Mouse (Mus musculus): Measurements from ENCODE around the gene C3.

Gene C3

DNA sequence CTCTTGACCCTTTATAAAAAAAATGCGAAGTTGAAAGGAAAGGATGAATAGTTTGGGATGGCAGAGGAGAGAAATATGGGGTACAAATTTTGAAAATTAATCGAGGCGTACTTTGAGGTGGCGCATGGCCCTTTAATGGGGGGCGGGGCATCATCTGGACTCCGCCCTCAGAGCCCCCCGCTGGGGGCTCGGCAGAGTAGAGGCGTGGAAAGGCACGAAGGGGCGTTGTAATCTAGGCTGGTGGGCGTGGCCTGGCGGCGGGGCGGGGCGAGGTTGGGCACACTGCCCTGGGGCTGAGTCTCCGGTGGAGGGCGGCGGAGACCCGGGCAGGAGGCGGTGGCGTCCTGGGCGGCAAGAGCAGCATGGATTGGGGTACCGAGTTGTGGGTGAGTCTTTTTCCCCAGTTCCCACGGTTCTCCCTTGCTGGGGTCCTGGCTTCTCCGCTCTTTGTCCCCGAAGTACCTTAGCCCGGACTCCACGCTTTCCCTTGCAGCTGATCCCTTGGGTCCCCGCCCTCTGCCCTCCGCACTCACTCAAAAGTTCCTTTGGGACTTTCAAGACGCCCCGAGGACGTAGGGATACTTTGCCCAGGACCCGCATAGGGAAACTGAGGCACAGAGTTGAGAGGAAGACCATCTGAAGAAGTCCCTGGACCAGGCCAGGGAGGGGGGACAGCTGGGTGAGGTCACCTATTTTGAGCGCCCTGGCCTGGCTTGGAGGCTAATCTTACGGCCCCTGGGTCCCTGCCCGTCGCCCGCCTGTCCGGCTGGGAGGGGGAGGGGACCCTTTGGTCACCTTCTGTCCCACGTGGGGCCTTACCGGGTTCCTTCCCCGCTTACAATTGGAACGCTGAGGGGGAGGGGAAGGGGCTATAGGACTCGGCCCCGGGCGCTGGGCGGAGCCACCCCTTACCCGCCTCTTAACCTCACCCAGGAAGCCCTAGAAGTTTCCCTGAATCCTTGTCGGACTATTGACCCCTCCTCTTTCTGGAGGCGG lies 21.5 kb upstream of the C3 start, which contains the start of gene Trip10:
Gene Trip10 (plus strand): TSS at position 270 of the 996 bp plus-strand sequence.
- peak; percentile 99 for DNase-seq (ENCODE audit: low spot score)

DNA sequence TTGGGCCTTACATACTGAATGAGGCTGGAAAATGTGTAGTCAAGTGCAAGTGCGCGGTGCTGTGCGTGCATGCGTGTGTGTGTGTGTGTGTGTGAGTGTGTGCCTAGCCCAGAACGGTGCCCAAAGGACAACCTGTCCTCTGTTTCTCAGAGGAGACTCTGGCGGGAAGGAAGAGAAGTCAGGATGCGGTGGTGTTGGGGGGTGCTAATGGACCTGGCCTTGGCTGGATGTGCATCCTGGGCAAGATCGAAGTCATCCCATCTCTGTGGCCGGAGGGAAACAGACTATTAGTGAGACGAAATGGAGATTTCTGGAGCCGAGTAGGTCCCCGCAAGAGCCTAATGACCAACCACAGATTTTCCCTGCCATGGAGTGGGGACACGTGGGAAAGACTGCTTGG lies 20.8 kb upstream of the C3 start:
- no peak for DNase-seq (ENCODE audit: low spot score)

DNA sequence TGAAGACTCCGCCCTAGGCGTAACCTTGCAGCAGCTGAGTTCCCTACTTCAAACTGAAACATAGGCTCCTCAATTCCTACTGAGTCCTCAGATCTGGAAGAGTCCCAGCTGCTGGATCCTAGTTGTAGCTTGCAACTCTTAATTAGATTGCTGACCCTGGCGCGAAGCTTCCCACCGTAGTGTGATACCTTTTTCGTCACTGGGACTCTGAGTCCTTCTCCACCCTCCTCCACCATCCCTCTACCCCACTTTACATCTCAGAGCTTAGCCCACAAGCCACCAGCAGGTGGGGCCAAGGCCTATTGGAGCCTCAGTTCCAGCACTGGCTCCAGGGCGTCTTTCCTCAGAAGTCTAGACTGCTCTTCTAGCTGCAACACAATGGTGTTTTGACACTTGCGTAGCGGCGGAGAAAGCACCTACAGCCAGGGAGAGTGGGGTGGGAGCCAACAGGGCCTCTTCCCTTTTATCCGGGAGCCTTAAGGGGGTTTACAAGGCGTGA lies 20.3 kb upstream of the C3 start, which contains the start of gene Gpr108:
Gene Gpr108 (minus strand): TSS at position 246 of the 499 bp plus-strand sequence.
- DNase-seq (ENCODE audit: low spot score) = peak; percentile 68

GRCm38 (mm10) chr17:57247393-57248200 lies 19.7 kb upstream of the C3 start:
- DNase-seq (ENCODE audit: low spot score) = peak; percentile 83

GRCm38 (mm10) chr17:57246663-57247392 lies 18.9 kb upstream of the C3 start:
- DNase-seq (ENCODE audit: low spot score) = no peak

- DNase-seq (ENCODE audit: low spot score) = no peak
Observed at GRCm38 (mm10) chr17:57245311-57245929, 17.5 kb upstream of the C3 start.

GRCm38 (mm10) chr17:57243650-57244370 lies 15.9 kb upstream of the C3 start:
- DNase-seq (ENCODE audit: low spot score) = no peak

GRCm38 (mm10) chr17:57237181-57237580 lies 9.2 kb upstream of the C3 start:
- DNase-seq (ENCODE audit: low spot score) = no peak

GRCm38 (mm10) chr17:57235803-57236202 lies 7.9 kb upstream of the C3 start:
- DNase-seq (ENCODE audit: low spot score) = no peak

- DNase-seq (ENCODE audit: low spot score) = no peak
Observed at GRCm38 (mm10) chr17:57234254-57234928, 6.5 kb upstream of the C3 start.

GRCm38 (mm10) chr17:57233038-57233437 lies 5.1 kb upstream of the C3 start:
- no peak for DNase-seq (ENCODE audit: low spot score)

DNA sequence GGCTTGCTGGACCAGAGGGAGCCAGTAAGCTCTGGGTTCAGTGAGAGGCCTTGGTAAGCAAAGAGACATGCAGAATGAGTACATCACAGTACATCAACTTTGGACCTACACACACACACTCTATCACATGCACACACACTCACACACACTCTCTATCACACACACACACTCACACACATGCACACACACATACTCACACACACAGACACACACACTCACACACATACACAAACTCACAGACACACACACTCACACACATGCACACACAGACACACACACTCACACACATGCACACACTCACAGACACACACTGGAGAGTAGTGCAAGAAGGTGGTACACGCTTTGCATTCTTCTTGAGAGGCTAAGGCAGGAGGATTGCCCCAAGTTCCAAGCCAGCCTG lies 4.3 kb upstream of the C3 start:
- DNase-seq (ENCODE audit: low spot score) = no peak

- no peak for DNase-seq (ENCODE audit: low spot score)
Observed at GRCm38 (mm10) chr17:57231321-57231771, 3.4 kb upstream of the C3 start.

DNA sequence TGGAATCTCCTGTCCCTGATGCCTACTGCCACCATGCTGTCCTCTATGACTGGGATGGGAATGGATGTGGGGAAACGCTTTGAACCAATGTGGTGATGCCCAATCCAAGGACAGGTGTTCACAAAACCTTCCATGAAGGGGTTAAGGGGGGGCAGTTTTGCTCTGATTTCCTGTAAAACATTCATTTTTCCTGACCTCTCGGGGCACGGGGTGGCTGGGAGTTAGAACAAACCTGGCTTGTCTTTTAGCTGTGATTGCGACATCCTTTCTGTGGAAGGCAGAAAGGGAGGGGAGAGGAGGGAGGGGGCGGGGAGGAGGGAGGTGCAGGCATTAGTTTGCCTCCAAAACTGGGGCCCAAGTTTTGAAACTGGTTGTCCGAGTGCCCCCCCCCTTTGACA lies 2.8 kb upstream of the C3 start:
- DNase-seq (ENCODE audit: low spot score) = no peak

DNA sequence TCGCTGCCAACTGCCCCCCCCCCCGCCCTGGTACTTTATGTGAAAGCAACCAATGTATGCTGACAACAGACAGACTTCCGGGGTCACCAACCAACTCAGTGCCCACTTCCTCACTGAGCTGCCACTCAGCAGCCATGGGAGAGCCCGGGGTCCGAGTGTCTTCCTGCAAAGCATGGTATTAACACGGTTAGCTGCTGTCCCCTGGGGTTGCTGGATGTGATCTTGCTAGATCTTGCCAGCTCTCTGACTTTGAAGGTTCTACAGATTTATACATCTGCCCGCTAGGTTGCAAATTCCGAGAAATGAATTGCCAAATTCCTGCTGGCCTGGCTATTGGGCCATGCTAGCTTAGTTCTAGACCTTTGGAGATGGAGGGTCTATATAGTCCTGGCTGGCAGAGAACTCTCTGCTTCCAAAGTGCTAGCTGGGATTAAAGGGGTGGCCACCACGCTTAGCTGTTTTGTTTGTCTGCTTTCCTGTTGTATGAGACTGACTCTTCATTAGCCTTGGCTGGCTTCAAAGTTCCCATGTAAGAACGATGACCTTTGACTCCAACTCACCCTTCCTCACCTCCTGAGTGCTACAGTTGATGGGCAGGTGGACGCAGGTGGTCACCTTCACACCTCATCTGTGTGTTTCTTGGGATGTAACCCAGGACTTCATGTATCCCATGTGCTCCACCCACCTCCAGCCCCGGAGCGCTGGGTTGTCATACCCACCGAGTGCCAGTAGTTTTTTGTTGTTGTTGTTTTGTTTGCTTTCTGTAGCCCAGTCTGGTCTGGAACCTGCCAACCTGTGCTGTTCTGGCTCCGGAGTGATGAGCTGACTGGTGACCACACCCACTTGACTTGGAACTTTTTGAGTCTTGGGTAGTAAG lies 2.2 kb upstream of the C3 start:
- no peak for DNase-seq (ENCODE audit: low spot score)

- no peak for DNase-seq (ENCODE audit: low spot score)
Observed at GRCm38 (mm10) chr17:57228873-57229272, 937 bp upstream of the C3 start.

DNA sequence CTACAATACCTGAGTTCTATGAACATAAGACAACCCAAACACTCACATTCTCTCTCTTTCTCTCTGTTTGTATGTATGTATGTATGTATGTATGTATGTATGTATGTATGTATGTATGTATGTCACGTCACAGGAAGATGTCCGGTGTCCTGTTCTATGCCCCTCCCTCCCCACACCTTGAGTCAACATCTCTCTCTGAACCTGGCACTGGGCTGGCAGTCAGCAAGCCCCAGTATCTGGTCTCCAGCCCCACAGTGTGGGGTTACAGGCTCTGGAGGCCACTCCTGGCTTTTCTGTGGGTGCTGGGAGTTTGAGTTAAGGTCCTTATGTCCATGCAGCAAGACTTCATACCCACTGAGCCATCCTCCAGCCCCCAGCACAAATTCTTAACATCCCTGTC lies 468 bp downstream of the C3 start:
- DNase-seq (ENCODE audit: low spot score) = no peak

GRCm38 (mm10) chr17:57223313-57223712 lies 4.6 kb downstream of the C3 start:
- no peak for DNase-seq (ENCODE audit: low spot score)

GRCm38 (mm10) chr17:57221911-57222310 lies 6.0 kb downstream of the C3 start:
- DNase-seq (ENCODE audit: low spot score) = no peak
